Mouse (Mus musculus): ENCODE measurements around the gene Otx1. TPM values are rescaled to one million over a fixed set of nuclear protein-coding genes. Genes with fewer than 3 reads are reported as not detected.

The Otx1 gene
- total and polyA plus RNA-seq, 3 experiments: not detected

- Histone ChIP-seq H3K79me2 (replicated peaks; ENCODE audit: control insufficient read depth, extremely low read depth, insufficient read depth, poor library complexity, severe bottlenecking) (no peaks in the 10 kb centered on the region), H3K36me3 (replicated peaks in 1 of 2; ENCODE audit: control insufficient read depth in 1 of 2, insufficient read depth in 1 of 2, low read length in 1 of 2) (no peaks in the 10 kb centered on the region), H3K4me1 (ENCODE audit: control insufficient read depth in 1 of 2, insufficient read depth in 2 of 2) (no peaks in the 10 kb centered on the region), H3K9me3 (replicated peaks; ENCODE audit: low read length) (no peaks in the 10 kb centered on the region), H3K4me3 (replicated peaks in 1 of 3; ENCODE audit: low read depth in 2 of 3, low read length in 2 of 3, poor library complexity in 1 of 3) (no peak overlapping the region), H3K4me2 (ENCODE audit: insufficient read depth, low read depth, poor library complexity, severe bottlenecking) (no peak overlapping the region), H3K9ac (ENCODE audit: insufficient read depth, low read depth) (no peak overlapping the region), H3K27ac (ENCODE audit: insufficient read depth, low read depth) (no peak overlapping the region), H3K27me3 (replicated peaks) (no peaks in the 10 kb centered on the region)
- dilution Hi-C loops (cut with MboI; ENCODE audit: extremely low pct_ligation_motif_present, extremely low pct_unique_long_range_greater_than_20kb, low sequenced_read_pairs) (no loop called here), in situ Hi-C loops (cut with MboI; ENCODE audit: low pct_ligation_motif_present, low pct_unique_long_range_greater_than_20kb, low sequenced_read_pairs) (no loop called here)
- DNase-seq (ENCODE audit: extremely low read depth): no peak
- TF ChIP-seq USF1 (IDR thresholded peaks at IDR 0.05; ENCODE audit: low read depth, low read length) (no peak), MXI1 (IDR thresholded peaks at IDR 0.05; ENCODE audit: low read depth, low read length) (no peak), SMC3 (IDR thresholded peaks at IDR 0.05; ENCODE audit: low read depth, low read length) (no peak), RAD21 (IDR thresholded peaks at IDR 0.05; ENCODE audit: low read depth, low read length) (no peak), JUND (conservative IDR thresholded peaks at IDR 0.05; ENCODE audit: low read depth, low read length) (no peak)
These were observed 17.6 kb downstream of the Otx1 start for GRCm38 (mm10) chr11:21985118-21985517.

- dilution Hi-C loops (cut with MboI; ENCODE audit: extremely low pct_ligation_motif_present, extremely low pct_unique_long_range_greater_than_20kb, low sequenced_read_pairs) (no loop called here), in situ Hi-C loops (cut with MboI; ENCODE audit: low pct_ligation_motif_present, low pct_unique_long_range_greater_than_20kb, low sequenced_read_pairs) (no loop called here)
- H3K4me3 ChIP-seq (replicated peaks in 1 of 3; ENCODE audit: low read depth in 2 of 3, low read length in 2 of 3, poor library complexity in 1 of 3): no peak overlapping the region
- no peaks in the 10 kb centered on the region for H3K79me2 ChIP-seq (replicated peaks; ENCODE audit: control insufficient read depth, extremely low read depth, insufficient read depth, poor library complexity, severe bottlenecking)
- H3K36me3 ChIP-seq (replicated peaks in 1 of 2; ENCODE audit: control insufficient read depth in 1 of 2, insufficient read depth in 1 of 2, low read length in 1 of 2): no peaks in the 10 kb centered on the region
- TF ChIP-seq ZC3H11A (IDR thresholded peaks at IDR 0.05; ENCODE audit: low read depth, low read length) (peak; percentile 54; the same call in 1 of the 2 replicates), POLR2A (IDR thresholded peaks at IDR 0.05; ENCODE audit: low read depth, low read length) (no peak), UBTF (IDR thresholded peaks at IDR 0.05; ENCODE audit: low read depth, low read length) (no peak), ELF1 (IDR thresholded peaks at IDR 0.05; ENCODE audit: low read depth, low read length) (0 out of 2 replicates have a peak, but pooled peaks have one; percentile 15), MAX (IDR thresholded peaks at IDR 0.05; ENCODE audit: low read length) (peak; percentile 84), USF2 (conservative IDR thresholded peaks at IDR 0.05; ENCODE audit: low read depth, low read length) (no peak), GABPA (IDR thresholded peaks at IDR 0.05; ENCODE audit: insufficient replicate concordance, low read depth, low read length) (no peak), RCOR1 (conservative IDR thresholded peaks at IDR 0.05; ENCODE audit: low read depth, low read length) (no peak), SIN3A (IDR thresholded peaks at IDR 0.05; ENCODE audit: low read length) (no peak), CTCF (conservative IDR thresholded peaks at IDR 0.05 in 1 of 2, IDR thresholded peaks at IDR 0.05 in 1 of 2; ENCODE audit: low read depth in 2 of 2, low read length in 2 of 2) (peak; percentile 86 to 96), MAZ (IDR thresholded peaks at IDR 0.05; ENCODE audit: low read depth, low read length) (no peak), NELFE (IDR thresholded peaks at IDR 0.05; ENCODE audit: low read depth, low read length) (no peak), HCFC1 (IDR thresholded peaks at IDR 0.05; ENCODE audit: low read depth, low read length) (no peak), RAD21 (IDR thresholded peaks at IDR 0.05; ENCODE audit: low read depth, low read length) (peak; percentile 92), TCF12 (IDR thresholded peaks at IDR 0.05; ENCODE audit: low read depth, low read length) (no peak), IRF4 (IDR thresholded peaks at IDR 0.05; ENCODE audit: low read depth, low read length) (peak; percentile 38; the same call in 1 of the 2 replicates), SMC3 (IDR thresholded peaks at IDR 0.05; ENCODE audit: low read depth, low read length) (peak; percentile 92), BHLHE40 (IDR thresholded peaks at IDR 0.05; ENCODE audit: low read depth, low read length) (no peak), MYC (IDR thresholded peaks at IDR 0.05; ENCODE audit: low read depth, low read length) (peak; percentile 70), MEF2A (IDR thresholded peaks at IDR 0.05; ENCODE audit: borderline replicate concordance, low read depth, low read length) (peak; percentile 40; the same call in 1 of the 2 replicates), USF1 (IDR thresholded peaks at IDR 0.05; ENCODE audit: low read depth, low read length) (peak; percentile 5; the same call in 1 of the 2 replicates)
- H3K27me3 ChIP-seq (replicated peaks): no peaks in the 10 kb centered on the region
- H3K27ac ChIP-seq (ENCODE audit: insufficient read depth, low read depth): no peak overlapping the region
- H3K9ac ChIP-seq (ENCODE audit: insufficient read depth, low read depth): peak overlapping the region; percentile 50; the same call in 1 of the 2 replicates
- no peaks in the 10 kb centered on the region for H3K9me3 ChIP-seq (replicated peaks; ENCODE audit: low read length)
- peaks cover 1 to 13% of the 10 kb centered on the region in 2 experiments; a peak in 3 of 4 replicates for H3K4me1 ChIP-seq (ENCODE audit: control insufficient read depth in 1 of 2, insufficient read depth in 2 of 2)
- DNase-seq (ENCODE audit: extremely low read depth): peak; percentile 71
- peak overlapping the region; percentile 77 for H3K4me2 ChIP-seq (ENCODE audit: insufficient read depth, low read depth, poor library complexity, severe bottlenecking)
These were observed 28.6 kb downstream of the Otx1 start for GRCm38 (mm10) chr11:21974005-21974531.
